Mouse (Mus musculus): Measurements from ENCODE around the gene Erg.

GRCm38 (mm10) chr16:95372960-95373359 is 213.4 kb downstream of the Erg start:
- TF ChIP-seq CTCF (IDR thresholded peaks at IDR 0.05; ENCODE audit: borderline replicate concordance, insufficient read depth, low read depth, low read length) (no peak), POLR2A (IDR thresholded peaks at IDR 0.05; ENCODE audit: borderline replicate concordance, insufficient read depth, low read length) (no peak)
